Comparison of ENCODE assay signal across 9 mouse cellular contexts in the genomic region with DNA sequence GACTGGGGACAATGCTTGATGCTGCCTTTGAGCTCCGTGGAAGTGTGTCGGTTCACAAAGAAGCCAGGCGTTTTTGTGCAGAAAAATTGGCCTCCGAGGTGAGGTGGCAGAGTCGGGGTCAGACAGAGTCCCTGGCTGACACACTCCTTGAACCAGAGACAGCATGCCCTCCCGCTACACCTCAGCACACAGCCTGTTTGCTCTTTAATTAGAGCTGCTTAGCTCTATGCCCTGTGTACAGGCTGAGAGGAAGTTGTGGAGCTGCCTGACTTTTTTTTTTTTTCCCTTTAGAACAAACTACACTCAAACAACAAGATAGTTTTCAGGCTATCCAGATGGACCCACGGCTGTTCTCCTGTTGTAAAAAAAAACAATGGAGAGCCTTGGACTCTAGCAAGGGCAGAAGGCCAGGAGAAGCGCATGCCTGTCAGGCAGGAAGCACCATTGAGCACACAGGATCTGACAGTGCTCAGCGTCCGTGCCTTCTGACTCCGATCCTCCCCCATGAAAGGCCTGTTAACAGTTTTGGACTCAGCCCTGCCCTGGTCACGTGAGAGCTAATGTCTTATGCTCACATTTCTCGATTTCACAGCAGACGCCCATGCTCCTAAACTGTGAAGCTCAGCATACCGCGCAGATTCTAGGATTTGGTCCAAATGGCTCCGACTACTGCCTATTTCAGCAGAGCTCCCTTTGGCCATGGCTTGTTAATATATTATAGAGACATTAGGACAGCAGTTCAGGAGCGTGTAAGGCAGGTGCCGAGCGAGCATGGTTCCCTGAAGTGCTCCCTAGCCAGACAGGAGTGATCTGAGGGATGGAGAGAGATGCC. TPM values are rescaled to one million over a fixed set of nuclear protein-coding genes. Genes with fewer than 3 reads are reported as not detected.
DNase-seq lines count a peak whose midpoint lies in the region; ATAC-seq lines count a peak whose summit lies in the region.
"Had no signal": no experiment of that assay in that cellular context is flagged by ENCODE, and none has a peak within 500 bp of the region (broad histone marks: within the 10 kb centered on the region; RNA-seq: fewer than 3 reads in every experiment).

No protein-coding gene starts in this region.

- no peak overlapping the region for H3K9ac ChIP-seq in liver, embryonic 12.5 days
- H3K9ac ChIP-seq in embryonic facial prominence, embryonic 15.5 days, result no peak overlapping the region
- no peak overlapping the region for H3K9ac ChIP-seq in midbrain, embryonic 14.5 days (replicated peaks; ENCODE audit: low read length)

- peaks cover 33% of the 10 kb centered on the region for H3K4me1 ChIP-seq in liver, embryonic 12.5 days
- H3K4me1 ChIP-seq in embryonic facial prominence, embryonic 15.5 days, result peaks cover 12% of the 10 kb centered on the region; the same call in 1 of the 2 replicates
- peaks cover 7% of the 10 kb centered on the region; the same call in 1 of the 2 replicates for H3K4me1 ChIP-seq in midbrain, embryonic 14.5 days (ENCODE audit: control insufficient read depth, insufficient read depth, low read length)

- H3K4me2 ChIP-seq in liver, embryonic 12.5 days, result no peak overlapping the region
- H3K4me2 ChIP-seq in embryonic facial prominence, embryonic 15.5 days (replicated peaks), result peak overlapping the region; percentile 17; the same call in 1 of the 2 replicates
- 0 out of 2 replicates have a peak overlapping the region, but pooled peaks have one; percentile 3 for H3K4me2 ChIP-seq in midbrain, embryonic 14.5 days (ENCODE audit: low read length)

- H3K36me3 ChIP-seq in liver, embryonic 12.5 days, result peaks cover 55% of the 10 kb centered on the region
- H3K36me3 ChIP-seq in embryonic facial prominence, embryonic 15.5 days, result no peaks in the 10 kb centered on the region
- no peaks in the 10 kb centered on the region for H3K36me3 ChIP-seq in midbrain, embryonic 14.5 days (ENCODE audit: control insufficient read depth, insufficient read depth, low read length)

- no peak overlapping the region for H3K27ac ChIP-seq in liver, embryonic 12.5 days
- no peak overlapping the region for H3K27ac ChIP-seq in embryonic facial prominence, embryonic 15.5 days (replicated peaks)
- no peak overlapping the region for H3K27ac ChIP-seq in midbrain, embryonic 14.5 days (replicated peaks; ENCODE audit: low read depth, low read length)

- no peaks in the 10 kb centered on the region for H3K9me3 ChIP-seq in liver, embryonic 12.5 days (replicated peaks)
- H3K9me3 ChIP-seq in embryonic facial prominence, embryonic 15.5 days (replicated peaks), result no peaks in the 10 kb centered on the region
- H3K9me3 ChIP-seq in midbrain, embryonic 14.5 days (ENCODE audit: control insufficient read depth, low read length), result no peaks in the 10 kb centered on the region

- no peak for DNase-seq in liver
- peak; percentile 34 to 42 for DNase-seq in heart, postnatal 14 days
- DNase-seq in layer of hippocampus, postnatal 25 days (ENCODE audit: extremely low spot score in 1 of 2, low spot score in 1 of 2), result peak; percentile 28 to 35
- peak; percentile 53 for DNase-seq in midbrain, embryonic 14.5 days
- peak; percentile 65 for DNase-seq in testis, postnatal 14 days (ENCODE audit: low spot score)
- DNase-seq in spleen, postnatal 4 days (ENCODE audit: low spot score in 2 of 2), result no peak

- no peaks in the 10 kb centered on the region for H3K27me3 ChIP-seq in liver, embryonic 12.5 days (replicated peaks)
- no peaks in the 10 kb centered on the region for H3K27me3 ChIP-seq in embryonic facial prominence, embryonic 15.5 days
- no peaks in the 10 kb centered on the region for H3K27me3 ChIP-seq in midbrain, embryonic 14.5 days (ENCODE audit: control insufficient read depth, insufficient read depth, low read length)
- H3K27me3 ChIP-seq: Patski had no signal

- ATAC-seq in liver, embryonic 12.5 days, result 0 out of 2 replicates have a peak, but pooled peaks have one; percentile 19
- peak; percentile 58 for ATAC-seq in embryonic facial prominence, embryonic 15.5 days (ENCODE audit: insufficient number of reproducible peaks, low FRiP score, low TSS enrichment, low read depth)
- ATAC-seq in midbrain, embryonic 14.5 days (ENCODE audit: low FRiP score, low TSS enrichment), result 0 out of 2 replicates have a peak, but pooled peaks have one; percentile 43
- ATAC-seq: Patski had no signal

- intact Hi-C loops in heart, postnatal 14 days (cut with DNase I), result no loop called here

- no peak overlapping the region for H3K4me3 ChIP-seq in liver, embryonic 12.5 days
- no peak overlapping the region for H3K4me3 ChIP-seq in embryonic facial prominence, embryonic 15.5 days (replicated peaks)
- no peak overlapping the region for H3K4me3 ChIP-seq in midbrain, embryonic 14.5 days (replicated peaks; ENCODE audit: low read depth, low read length)

- 71% methylated on average over 20 of the region's 20 CpGs for WGBS in liver, embryonic 12.5 days (ENCODE audit: insufficient replicate concordance)
- 43% methylated on average over 20 of the region's 20 CpGs for WGBS in embryonic facial prominence, embryonic 15.5 days
- 29% methylated on average over 20 of the region's 20 CpGs for WGBS in midbrain, embryonic 14.5 days

RNA-seq across cellular contexts. Expression of gene Nmnat3, which starts 42.3 kb away (rescaled TPM):
- 35.2 and 35.3 TPM in 2 replicates for polyA plus RNA-seq in liver, embryonic 12.5 days (2016; fragmentation: Nextera tagmentation; extraction: Ambion mirVana)
- 6.5 and 7.9 TPM in 2 replicates for polyA plus RNA-seq in embryonic facial prominence, embryonic 15.5 days (2015; fragmentation: Nextera tagmentation; extraction: Ambion mirVana)
- 10 to 100 TPM in 1 of 2 experiments, 1 to 10 TPM in 1; 9.2 to 11.2 TPM for total RNA-seq in heart, postnatal 14 days (2021)
- total RNA-seq in layer of hippocampus, postnatal 25 days (2021), result 1 to 10 TPM in 1 of 2 experiments, under 1 TPM in 1; 0.84 to 1.4 TPM
- 0.77 and 0.87 TPM in 2 replicates for polyA plus RNA-seq in midbrain, embryonic 14.5 days (2014; fragmentation: Nextera tagmentation; extraction: Ambion mirVana)

Comparison
In these comparisons a context has a peak if more than half of its experiments do, and no peak if none do; other contexts are left out.
1. DNase-seq: peak in heart, postnatal 14 days (2 of 2), layer of hippocampus, postnatal 25 days (2 of 2), midbrain, embryonic 14.5 days (single experiment) and testis, postnatal 14 days (single experiment); none in liver (single experiment) and spleen, postnatal 4 days (0 of 2).
2. Peak in every context shown above with its lines, with median percentiles within 50 percentile points of each other: ATAC-seq.